Mouse (Mus musculus) neural tube, embryonic 15.5 days (tissue): ENCODE measurements around the gene Tbxas1. TPM values are rescaled to one million over a fixed set of nuclear protein-coding genes. Genes with fewer than 3 reads are reported as not detected.

Source experiments
- ATAC-seq: fragments of 200-750 bp; cut with Nextera tagmentation; 2 replicates; pipeline ENCODE4 v1.8.0; 2017; ENCODE audit warnings: mild to moderate bottlenecking, moderate TSS enrichment, moderate library complexity; ENCODE audit not compliant: low FRiP score
- H3K27ac ChIP-seq: fragments of 300-500 bp; sonication (generic); replicated peaks from 2 replicates; pipeline ENCODE4 v1.5.1; 2015; ENCODE audit warnings: mild to moderate bottlenecking, inconsistent platforms
- H3K27me3 ChIP-seq: fragments of 300-500 bp; sonication (generic); replicated peaks from 2 replicates; pipeline ENCODE4 v1.6.1; 2015; ENCODE audit warnings: inconsistent platforms
- H3K36me3 ChIP-seq: fragments of 300-500 bp; sonication (generic); 2 replicates; pipeline ENCODE4 v1.6.1; 2015; ENCODE audit warnings: inconsistent platforms
- H3K4me1 ChIP-seq: fragments of 300-500 bp; sonication (generic); 2 replicates; pipeline ENCODE4 v1.6.1; 2015; ENCODE audit warnings: inconsistent platforms
- H3K4me2 ChIP-seq: fragments of 300-500 bp; sonication (generic); 2 replicates; pipeline ENCODE4 v1.6.1; 2015; ENCODE audit warnings: inconsistent platforms, mild to moderate bottlenecking, moderate library complexity
- H3K4me3 ChIP-seq: fragments of 300-500 bp; sonication (generic); replicated peaks from 2 replicates; pipeline ENCODE4 v1.5.1; 2015; ENCODE audit warnings: mild to moderate bottlenecking, inconsistent platforms
- H3K9ac ChIP-seq: fragments of 300-500 bp; sonication (generic); replicated peaks from 2 replicates; pipeline ENCODE4 v1.6.1; 2015; ENCODE audit warnings: mild to moderate bottlenecking, inconsistent platforms
- H3K9me3 ChIP-seq: fragments of 300-500 bp; sonication (generic); replicated peaks from 2 replicates; pipeline ENCODE4 v1.6.1; 2016; ENCODE audit warnings: inconsistent platforms
- WGBS: fragments of 180-500 bp; shearing (Covaris S2); methylation state at CpG from one replicate; pipeline ENCODE4 v1.1.7; 2015; ENCODE audit warnings: mixed read lengths; 5-methylcytosine and 5-hydroxymethylcytosine counted together
- polyA plus RNA-seq: library from polyadenylated mRNA; unstranded; fragments of >200 nt; fragmentation: Nextera tagmentation; extraction: Ambion mirVana; gene quantifications from 2 replicates; pipeline ENCODE4 v1.2.1, GENCODE M21; 2015

The Tbxas1 gene
- polyA plus RNA-seq, 1 experiment from 2014 or later = 2.4 TPM

DNA sequence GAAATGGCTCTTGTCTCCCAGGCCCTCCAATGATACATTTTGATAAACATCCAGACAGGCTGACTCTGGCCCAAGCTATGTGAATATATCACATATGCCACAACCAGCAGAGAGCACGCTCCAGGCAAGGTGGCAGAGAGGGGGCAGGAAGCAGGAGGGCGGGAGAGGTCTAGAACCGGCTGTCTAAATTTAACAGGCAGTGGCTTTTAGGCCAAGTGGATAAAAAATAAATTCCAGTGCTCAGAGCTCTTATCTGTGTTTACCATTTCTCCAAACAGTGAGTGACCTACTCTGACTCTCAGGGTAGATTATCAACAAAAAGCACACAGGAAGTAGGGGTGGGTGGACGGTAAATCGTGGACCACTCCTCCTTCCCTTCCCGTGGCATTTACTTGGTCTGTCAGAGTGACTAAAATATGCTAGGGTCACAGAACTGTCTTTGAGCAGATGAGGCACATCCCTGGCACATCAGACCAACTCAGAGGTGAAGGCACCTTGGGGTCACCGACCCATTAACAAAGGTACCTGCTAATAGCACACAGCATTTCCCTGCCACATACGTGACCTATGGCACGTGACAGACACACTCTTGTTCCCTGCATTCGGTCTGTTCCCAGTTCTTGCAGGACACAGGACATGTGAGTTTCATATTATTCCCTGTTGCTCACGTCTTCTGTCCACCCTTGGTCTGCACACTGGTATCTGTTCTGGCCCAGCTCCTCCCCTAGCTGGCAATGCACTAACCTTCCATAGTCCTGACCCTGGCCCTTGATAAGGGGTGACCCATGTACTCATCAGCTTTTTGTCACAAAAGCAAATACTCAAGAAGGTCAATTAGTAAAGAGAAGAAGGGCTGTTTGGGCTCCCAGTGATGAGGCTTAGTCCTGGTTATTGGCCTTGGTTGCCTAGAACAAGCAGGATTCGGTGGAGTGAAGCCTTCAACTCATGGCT lies 184.6 kb downstream of the Tbxas1 start:
- whole genome bisulfite sequencing = 81% methylated on average over 12 of the region's 12 CpGs
- Histone ChIP-seq H3K4me3 (no peak overlapping the region), H3K36me3 (no peaks in the 10 kb centered on the region), H3K4me1 (peaks cover 31% of the 10 kb centered on the region), H3K9ac (no peak overlapping the region), H3K9me3 (no peaks in the 10 kb centered on the region), H3K27ac (no peak overlapping the region), H3K27me3 (no peaks in the 10 kb centered on the region), H3K4me2 (no peak overlapping the region)
- ATAC-seq = no peak

DNA sequence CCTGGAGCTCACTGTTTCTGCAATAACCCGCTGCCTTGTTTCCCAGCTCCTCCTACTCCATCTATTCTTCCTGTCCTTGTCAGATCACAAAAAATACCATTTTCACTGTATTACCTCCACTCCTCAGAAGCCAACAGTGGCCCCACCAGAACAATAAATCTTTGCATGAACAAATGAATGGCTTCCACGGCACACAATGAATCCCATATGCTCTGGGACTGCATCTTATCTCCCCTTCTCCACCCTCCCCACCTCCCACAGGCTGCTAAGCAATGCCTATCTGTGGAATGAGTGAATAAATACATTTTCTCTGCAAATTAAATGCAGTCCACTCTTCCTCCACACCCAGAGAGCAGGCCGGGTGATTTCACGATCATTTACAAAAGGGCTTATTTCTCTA lies 186.0 kb downstream of the Tbxas1 start:
- Histone ChIP-seq H3K4me1 (peaks cover 18% of the 10 kb centered on the region), H3K9ac (no peak overlapping the region)
- ATAC-seq = peak; percentile 57

GRCm38 (mm10) chr6:39063541-39063940 lies 188.3 kb downstream of the Tbxas1 start:
- H3K4me2 ChIP-seq = no peak overlapping the region
- ATAC-seq = no peak
- no peaks in the 10 kb centered on the region for H3K36me3 ChIP-seq
- H3K4me1 ChIP-seq = peaks cover 21% of the 10 kb centered on the region
- 55% methylated on average over 2 of the region's 2 CpGs for WGBS
- no peaks in the 10 kb centered on the region for H3K9me3 ChIP-seq
- H3K27me3 ChIP-seq = no peaks in the 10 kb centered on the region
- no peak overlapping the region for H3K27ac ChIP-seq
- H3K4me3 ChIP-seq = no peak overlapping the region
- no peak overlapping the region for H3K9ac ChIP-seq

More for the DNA sequence above, 186.0 kb downstream of the Tbxas1 start:
- Histone ChIP-seq H3K27me3 (no peaks in the 10 kb centered on the region), H3K9me3 (no peaks in the 10 kb centered on the region), H3K4me2 (no peak overlapping the region), H3K36me3 (no peaks in the 10 kb centered on the region), H3K27ac (peak overlapping the region; percentile 71), H3K4me3 (no peak overlapping the region)
- WGBS = 11% methylated on average over 4 of the region's 4 CpGs

DNA sequence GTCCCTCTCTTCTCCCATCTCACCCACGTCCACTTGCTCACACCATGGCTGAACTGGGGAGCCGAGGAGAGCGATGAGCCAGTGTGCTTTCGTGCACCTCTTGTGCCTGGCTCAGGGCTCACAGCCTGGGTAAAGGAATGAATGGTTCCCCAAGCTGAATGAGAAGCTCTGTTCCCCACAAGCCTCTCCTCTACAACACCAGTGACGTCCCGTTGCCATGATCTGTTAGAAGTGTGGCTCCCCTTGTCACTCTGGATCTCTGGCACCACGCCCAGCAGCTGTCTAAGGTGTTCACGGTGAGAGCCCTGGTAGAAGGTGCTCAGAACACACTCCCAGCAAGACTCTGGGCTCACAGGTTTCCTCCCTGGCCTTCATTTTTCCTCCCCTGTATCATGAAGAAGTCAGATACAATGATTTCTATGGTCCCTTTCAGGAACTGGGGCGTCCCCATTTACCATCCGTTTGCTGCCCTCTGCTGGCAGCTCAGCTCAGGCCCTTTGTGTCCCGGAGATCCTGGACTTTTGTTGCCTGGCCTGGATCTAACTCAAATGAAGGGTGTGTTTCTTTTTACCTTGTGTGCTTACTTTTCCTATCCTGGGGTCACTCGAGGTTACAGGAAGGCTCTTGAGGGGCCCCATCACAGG lies 191.9 kb downstream of the Tbxas1 start:
- 40% methylated on average over 12 of the region's 12 CpGs for WGBS
- Histone ChIP-seq H3K36me3 (no peaks in the 10 kb centered on the region), H3K9ac (no peak overlapping the region; the same call in 1 of the 2 replicates), H3K9me3 (no peaks in the 10 kb centered on the region), H3K4me1 (peaks cover 5% of the 10 kb centered on the region; the same call in 1 of the 2 replicates), H3K27me3 (no peaks in the 10 kb centered on the region), H3K4me3 (no peak overlapping the region), H3K27ac (peak overlapping the region; percentile 56), H3K4me2 (no peak overlapping the region; the same call in 1 of the 2 replicates)
- peak; percentile 82 for ATAC-seq

GRCm38 (mm10) chr6:39072664-39073063 lies 197.5 kb downstream of the Tbxas1 start:
- H3K9me3 ChIP-seq = no peaks in the 10 kb centered on the region
- no peaks in the 10 kb centered on the region; the same call in 1 of the 2 replicates for H3K4me1 ChIP-seq
- ATAC-seq = no peak
- no peak overlapping the region for H3K27ac ChIP-seq
- no peak overlapping the region for H3K4me3 ChIP-seq
- WGBS = 50% methylated on average over 5 of the region's 5 CpGs
- H3K9ac ChIP-seq = no peak overlapping the region
- H3K36me3 ChIP-seq = no peaks in the 10 kb centered on the region
- no peak overlapping the region for H3K4me2 ChIP-seq
- no peaks in the 10 kb centered on the region for H3K27me3 ChIP-seq

DNA sequence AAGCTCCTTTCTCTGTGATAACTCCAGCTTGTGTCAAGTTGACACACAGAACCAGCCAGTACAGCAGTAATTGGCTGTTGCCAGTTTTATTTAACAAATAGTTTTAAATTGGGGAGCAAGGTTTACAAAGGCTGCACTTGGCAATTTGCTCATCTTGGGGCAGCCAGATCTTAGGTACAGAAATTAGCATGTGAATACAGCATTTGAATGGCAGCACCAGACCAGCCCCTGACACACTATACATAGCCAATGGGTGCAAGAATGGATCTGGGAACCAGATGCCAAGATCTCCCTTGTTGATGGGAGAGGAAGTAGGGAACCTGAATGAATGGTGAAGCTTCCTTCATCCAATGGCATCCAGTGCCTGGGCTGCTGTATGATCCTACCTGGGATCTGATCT lies 199.0 kb downstream of the Tbxas1 start:
- Histone ChIP-seq H3K27me3 (no peaks in the 10 kb centered on the region), H3K9me3 (no peaks in the 10 kb centered on the region), H3K9ac (no peak overlapping the region), H3K27ac (no peak overlapping the region), H3K4me2 (no peak overlapping the region), H3K4me3 (no peak overlapping the region), H3K36me3 (no peaks in the 10 kb centered on the region), H3K4me1 (no peaks in the 10 kb centered on the region; the same call in 1 of the 2 replicates)
- no peak for ATAC-seq

DNA sequence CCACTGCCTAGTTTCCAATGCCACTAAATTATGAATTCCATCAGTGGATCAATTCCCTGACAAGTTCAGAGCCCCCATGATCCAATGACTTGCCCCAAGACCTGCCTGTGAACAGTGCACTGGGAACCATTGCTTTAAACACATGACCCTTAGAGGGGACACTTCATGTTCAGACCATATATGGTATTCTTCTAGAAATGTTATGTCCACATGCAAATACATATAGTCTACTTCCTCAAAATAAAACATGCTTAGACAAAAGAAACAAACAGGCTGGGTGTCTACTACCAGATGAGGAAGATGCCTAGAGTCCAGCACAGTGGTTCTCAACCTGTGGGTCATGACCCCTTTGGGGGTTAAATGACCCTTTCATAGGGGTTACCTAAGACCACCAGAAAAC lies 201.3 kb downstream of the Tbxas1 start:
- H3K4me2 ChIP-seq = no peak overlapping the region
- no peaks in the 10 kb centered on the region for H3K36me3 ChIP-seq
- H3K27ac ChIP-seq = no peak overlapping the region
- no peak for ATAC-seq
- no peaks in the 10 kb centered on the region for H3K9me3 ChIP-seq
- H3K27me3 ChIP-seq = no peaks in the 10 kb centered on the region
- H3K9ac ChIP-seq = no peak overlapping the region
- H3K4me1 ChIP-seq = no peaks in the 10 kb centered on the region; the same call in 1 of the 2 replicates
- no peak overlapping the region for H3K4me3 ChIP-seq

DNA sequence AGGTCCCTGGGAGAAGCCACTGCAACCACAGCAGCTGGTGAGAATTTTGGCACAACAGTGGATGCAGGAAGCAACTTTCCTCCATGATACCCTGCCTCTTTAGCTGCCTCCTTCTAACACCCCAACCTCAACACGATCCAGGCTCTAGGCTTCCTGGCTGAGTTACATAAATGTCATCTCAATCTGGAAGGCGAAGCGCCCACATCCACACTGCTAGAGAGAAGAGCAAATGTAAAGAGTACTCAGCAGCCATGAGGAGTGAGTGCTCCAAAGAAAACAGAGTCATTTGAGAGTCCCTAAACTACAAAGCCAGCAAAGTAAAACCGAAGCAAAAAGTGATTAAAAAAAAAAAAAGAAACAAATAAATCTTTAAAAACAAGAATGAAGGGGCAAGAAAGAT lies 229.4 kb downstream of the Tbxas1 start:
- Histone ChIP-seq H3K9me3 (no peaks in the 10 kb centered on the region), H3K36me3 (no peaks in the 10 kb centered on the region), H3K4me2 (no peak overlapping the region), H3K4me3 (no peak overlapping the region), H3K9ac (no peak overlapping the region), H3K27me3 (no peaks in the 10 kb centered on the region), H3K4me1 (no peaks in the 10 kb centered on the region), H3K27ac (no peak overlapping the region)
- no peak for ATAC-seq
- 91% methylated on average over 4 of the region's 4 CpGs for WGBS

- no peak overlapping the region for H3K9ac ChIP-seq
- H3K4me1 ChIP-seq = no peaks in the 10 kb centered on the region
- no peaks in the 10 kb centered on the region for H3K27me3 ChIP-seq
- no peaks in the 10 kb centered on the region for H3K36me3 ChIP-seq
- 70% methylated on average over 2 of the region's 2 CpGs for WGBS
- ATAC-seq = no peak
- no peak overlapping the region for H3K4me2 ChIP-seq
- H3K27ac ChIP-seq = no peak overlapping the region
- no peaks in the 10 kb centered on the region for H3K9me3 ChIP-seq
- no peak overlapping the region for H3K4me3 ChIP-seq
Observed at GRCm38 (mm10) chr6:39106812-39107211, 231.6 kb downstream of the Tbxas1 start.

GRCm38 (mm10) chr6:39112701-39113100 lies 237.5 kb downstream of the Tbxas1 start:
- Histone ChIP-seq H3K27ac (no peak overlapping the region), H3K4me1 (peaks cover 4% of the 10 kb centered on the region), H3K9ac (no peak overlapping the region), H3K36me3 (no peaks in the 10 kb centered on the region), H3K4me2 (no peak overlapping the region), H3K27me3 (peaks cover 22% of the 10 kb centered on the region), H3K9me3 (no peaks in the 10 kb centered on the region), H3K4me3 (no peak overlapping the region)
- no peak for ATAC-seq
- 94% methylated on average over 3 of the region's 3 CpGs for WGBS

GRCm38 (mm10) chr6:39113141-39113540 lies 237.9 kb downstream of the Tbxas1 start:
- no peak for ATAC-seq
- Histone ChIP-seq H3K4me2 (no peak overlapping the region), H3K9me3 (no peaks in the 10 kb centered on the region), H3K36me3 (no peaks in the 10 kb centered on the region), H3K9ac (no peak overlapping the region), H3K27me3 (peaks cover 23% of the 10 kb centered on the region), H3K27ac (no peak overlapping the region), H3K4me1 (peaks cover 8% of the 10 kb centered on the region), H3K4me3 (no peak overlapping the region)
- 81% methylated on average over 3 of the region's 3 CpGs for WGBS

GRCm38 (mm10) chr6:39115438-39115837 lies 240.2 kb downstream of the Tbxas1 start:
- peaks cover 29% of the 10 kb centered on the region for H3K27me3 ChIP-seq
- H3K9me3 ChIP-seq = no peaks in the 10 kb centered on the region
- H3K4me2 ChIP-seq = no peak overlapping the region
- H3K36me3 ChIP-seq = no peaks in the 10 kb centered on the region
- no peak overlapping the region for H3K9ac ChIP-seq
- no peak overlapping the region for H3K27ac ChIP-seq
- 94% methylated on average over 1 of the region's 1 CpGs for WGBS
- no peak overlapping the region for H3K4me3 ChIP-seq
- peaks cover 8% of the 10 kb centered on the region for H3K4me1 ChIP-seq
- ATAC-seq = no peak
